Mouse (Mus musculus): ENCODE results near the gene Dcaf1.

DNA sequence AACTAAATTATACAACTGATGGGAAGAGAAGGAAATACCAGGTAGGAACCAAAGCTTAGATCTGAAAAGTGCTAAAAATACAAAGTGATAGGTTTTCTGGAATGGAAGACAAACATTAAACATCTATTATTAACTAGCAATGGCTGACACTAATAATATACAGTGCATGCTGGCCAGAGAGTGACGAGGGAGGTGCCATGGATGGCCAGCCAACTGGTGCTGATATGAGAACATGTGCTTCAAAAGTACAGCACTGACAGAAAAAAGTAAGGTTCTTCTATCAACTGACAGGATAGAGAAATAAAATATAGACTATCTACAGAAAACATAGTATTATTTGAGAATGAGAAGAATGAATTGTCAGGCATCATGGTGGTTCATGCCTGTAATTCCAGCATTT, 45.6 kb upstream of the Dcaf1 start:
- no peak for TF ChIP-seq CTCF (conservative IDR thresholded peaks at IDR 0.05 in 1 of 2, IDR thresholded peaks at IDR 0.05 in 1 of 2; ENCODE audit: low read depth in 2 of 2, low read length in 2 of 2)
- no peak for TF ChIP-seq MAX (IDR thresholded peaks at IDR 0.05; ENCODE audit: low read length)
- TF ChIP-seq POLR2A (IDR thresholded peaks at IDR 0.05; ENCODE audit: low read depth, low read length), result no peak
- TF ChIP-seq CHD2 (IDR thresholded peaks at IDR 0.05; ENCODE audit: low read length), result no peak
- no peak for TF ChIP-seq RCOR1 (conservative IDR thresholded peaks at IDR 0.05; ENCODE audit: low read depth, low read length)
- no peak for TF ChIP-seq E2F4 (IDR thresholded peaks at IDR 0.05; ENCODE audit: insufficient replicate concordance, low read depth, low read length)
- no peak for TF ChIP-seq TBP (conservative IDR thresholded peaks at IDR 0.05; ENCODE audit: low read depth, low read length)
- TF ChIP-seq MYC (IDR thresholded peaks at IDR 0.05; ENCODE audit: low read depth, low read length), result no peak
- TF ChIP-seq UBTF (IDR thresholded peaks at IDR 0.05; ENCODE audit: low read depth, low read length), result no peak
- TF ChIP-seq ZNF384 (IDR thresholded peaks at IDR 0.05; ENCODE audit: low read depth, low read length), result no peak
- no peak for TF ChIP-seq SIN3A (IDR thresholded peaks at IDR 0.05; ENCODE audit: low read length)
- TF ChIP-seq KAT2A (IDR thresholded peaks at IDR 0.05; ENCODE audit: insufficient replicate concordance, low read length), result no peak
- TF ChIP-seq JUN (IDR thresholded peaks at IDR 0.05; ENCODE audit: insufficient read depth, low read depth, low read length), result no peak
